Mouse (Mus musculus) cerebellum, adult 2 months (tissue): ENCODE data around the gene Tbl1x.

Source experiments
- CTCF ChIP-seq: fragments of 200-500 bp; IDR thresholded peaks from 2 replicates; pipeline ENCODE4 v1.5.1; 2011; ENCODE audit warnings: low read depth, mild to moderate bottlenecking, control low read depth, low read length, moderate library complexity, borderline replicate concordance; ENCODE audit not compliant: insufficient read depth
- POLR2A ChIP-seq: fragments of 200-500 bp; IDR thresholded peaks from 2 replicates; pipeline ENCODE4 v1.6.1; 2011; ENCODE audit warnings: low read length, control low read depth, borderline replicate concordance; ENCODE audit not compliant: insufficient read depth

GRCm38 (mm10) chrX:77490127-77490526, 20.7 kb upstream of the Tbl1x start:
- TF ChIP-seq POLR2A: no peak
- TF ChIP-seq CTCF: no peak
